Mouse (Mus musculus): ENCODE measurements around the gene Adgre1. TPM values are rescaled to one million over a fixed set of nuclear protein-coding genes. Genes with fewer than 3 reads are reported as not detected.
"Not testable (repeated sequence)": the region's sequence is repeated elsewhere in the genome, so short reads cannot be mapped to it uniquely, and the experiment has no call there.

Adgre1 gene
- 1 to 10 TPM in 1 of 2 experiments, under 1 TPM in 1; 0.79 to 2.9 TPM for polyA plus RNA-seq (2017; shearing (Covaris generic))

GRCm38 (mm10) chr17:57358441-57358840, at the start of gene Adgre1:
Gene Adgre1, plus strand, starts transcription at chr17:57358691.
- ATAC-seq: no peak

GRCm38 (mm10) chr17:57311801-57312200, 46.7 kb upstream of the Adgre1 start:
- ATAC-seq: peak; percentile 39

- no peak for ATAC-seq
Measured at GRCm38 (mm10) chr17:57327615-57328014, 30.9 kb upstream of the Adgre1 start.

- ATAC-seq: no peak
Measured at GRCm38 (mm10) chr17:57328944-57329343, 29.5 kb upstream of the Adgre1 start.

- no peak for ATAC-seq
Measured at GRCm38 (mm10) chr17:57330993-57331392, 27.5 kb upstream of the Adgre1 start.

GRCm38 (mm10) chr17:57332241-57332640, 26.2 kb upstream of the Adgre1 start:
- peak; percentile 23 for ATAC-seq

- ATAC-seq: no peak
Measured at GRCm38 (mm10) chr17:57334001-57334760, 24.3 kb upstream of the Adgre1 start.

- ATAC-seq: peak; percentile 46
Measured at GRCm38 (mm10) chr17:57334761-57335150, 23.7 kb upstream of the Adgre1 start.

GRCm38 (mm10) chr17:57335194-57335593, 23.3 kb upstream of the Adgre1 start:
- ATAC-seq: not testable (repeated sequence)

GRCm38 (mm10) chr17:57335673-57336303, 22.7 kb upstream of the Adgre1 start:
- ATAC-seq: peak; percentile 80

- ATAC-seq: peak; percentile 33
Measured at GRCm38 (mm10) chr17:57337996-57338395, 20.5 kb upstream of the Adgre1 start.

GRCm38 (mm10) chr17:57339298-57339697, 19.2 kb upstream of the Adgre1 start:
- ATAC-seq: no peak

GRCm38 (mm10) chr17:57341568-57341967, 16.9 kb upstream of the Adgre1 start:
- no peak for ATAC-seq

GRCm38 (mm10) chr17:57344029-57344707, 14.3 kb upstream of the Adgre1 start:
- ATAC-seq: no peak

- ATAC-seq: no peak
Measured at GRCm38 (mm10) chr17:57347017-57347416, 11.5 kb upstream of the Adgre1 start.

GRCm38 (mm10) chr17:57347781-57348180, 10.7 kb upstream of the Adgre1 start:
- no peak for ATAC-seq

GRCm38 (mm10) chr17:57349067-57349466, 9.4 kb upstream of the Adgre1 start:
- ATAC-seq: no peak

- ATAC-seq: no peak
Measured at GRCm38 (mm10) chr17:57350212-57350611, 8.3 kb upstream of the Adgre1 start.

- no peak for ATAC-seq
Measured at GRCm38 (mm10) chr17:57351107-57351506, 7.4 kb upstream of the Adgre1 start.

GRCm38 (mm10) chr17:57359485-57360241, 1.2 kb downstream of the Adgre1 start:
- no peak for ATAC-seq

Data from CD4-positive, CD25-positive, alpha-beta regulatory T cell, adult 4 months (primary cell).